Mouse (Mus musculus): ENCODE results near the gene St8sia1.

Gene St8sia1

DNA sequence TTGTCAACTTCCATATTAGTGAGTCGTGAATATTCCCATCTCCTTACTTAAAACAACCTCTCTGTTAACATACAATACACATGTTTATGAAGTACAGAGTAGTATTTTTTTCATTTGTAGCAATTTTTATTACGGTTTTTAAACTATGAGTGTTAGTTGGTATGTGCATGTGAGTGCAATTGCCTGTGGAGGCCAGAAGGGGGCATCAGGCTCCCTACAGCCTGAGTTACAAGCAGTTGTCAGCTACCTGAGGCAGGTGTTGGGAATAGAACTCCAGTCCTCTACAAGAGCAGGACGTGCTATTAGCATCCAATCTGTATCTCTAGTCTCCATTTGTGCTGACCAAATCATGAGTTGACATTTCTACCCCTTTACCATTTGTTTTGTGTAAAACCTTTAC is 19.8 kb downstream of the St8sia1 start:
- no peak for DNase-seq

DNA sequence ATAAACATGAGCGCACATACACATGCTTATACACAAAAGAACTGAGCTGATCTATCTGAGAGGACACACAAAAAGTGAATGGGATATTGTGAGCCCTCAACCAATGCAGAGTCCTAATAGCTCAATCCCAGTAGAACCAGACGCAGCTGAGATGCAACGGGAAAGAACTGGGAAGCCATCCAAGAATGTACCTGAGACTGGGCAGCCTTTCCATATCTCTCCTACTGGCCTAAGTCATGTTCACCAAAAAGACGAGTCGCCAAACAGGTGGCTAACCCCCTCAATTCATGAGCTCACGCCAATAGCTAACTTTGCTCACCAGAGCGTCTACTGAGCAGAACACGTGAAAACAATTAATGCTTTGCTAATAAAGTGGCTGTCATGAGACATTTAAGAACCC is 20.8 kb downstream of the St8sia1 start:
- DNase-seq: no peak

DNA sequence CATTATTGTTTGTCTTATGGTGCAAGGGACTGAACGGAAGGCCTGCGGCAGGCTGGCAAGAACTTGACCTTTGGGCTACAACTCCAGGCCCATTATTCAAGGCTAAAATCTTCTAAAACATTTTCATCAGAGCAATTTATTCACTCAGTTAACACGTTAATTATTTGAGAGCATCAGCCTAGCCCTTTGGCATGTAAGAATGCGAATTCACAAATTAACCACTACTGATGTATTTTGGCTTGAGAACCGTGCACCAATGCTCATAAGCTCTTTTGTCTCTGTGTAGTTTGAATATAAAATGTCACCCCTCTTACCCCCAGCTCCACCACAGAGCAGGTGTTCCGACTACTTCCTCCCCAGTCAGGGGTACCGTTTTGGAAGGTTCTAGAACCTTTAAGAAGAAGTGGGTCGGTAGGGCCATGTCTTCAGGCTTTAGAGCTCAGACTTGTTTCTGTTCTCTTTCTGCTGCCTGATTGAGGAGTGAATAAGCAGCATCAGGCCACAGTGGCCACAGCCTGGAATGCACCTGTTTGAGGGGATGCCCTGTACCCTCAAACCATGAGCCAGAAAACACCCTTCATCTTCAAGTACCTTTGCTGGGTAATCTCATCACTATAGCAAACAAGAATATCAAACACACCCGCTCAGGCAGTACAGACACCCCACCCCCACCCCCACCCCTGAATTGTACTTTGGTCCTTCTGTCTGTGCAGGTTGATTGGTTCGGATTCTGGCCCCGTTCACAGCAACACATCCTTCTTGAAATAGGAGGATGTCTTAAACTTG is 22.5 kb downstream of the St8sia1 start:
- DNase-seq: no peak

DNA sequence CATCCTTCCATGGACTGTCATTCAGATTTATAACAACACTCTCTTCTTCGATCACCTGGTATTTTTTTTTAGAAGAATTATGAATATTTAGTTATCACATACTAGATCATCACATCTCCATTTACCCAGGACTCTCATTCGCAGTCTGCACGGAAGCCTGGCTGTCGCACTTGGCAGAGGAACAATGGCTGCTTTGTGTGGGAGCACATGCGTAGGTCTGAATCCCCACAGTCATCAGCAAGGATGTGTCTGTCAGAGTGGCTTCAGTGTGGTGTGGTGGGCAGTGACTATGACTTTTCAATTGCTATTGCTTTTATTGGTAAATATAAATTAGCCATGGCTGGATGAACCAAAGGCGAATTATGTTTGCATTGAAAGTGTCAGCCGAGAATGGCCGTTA is 23.2 kb downstream of the St8sia1 start:
- no peak for DNase-seq

GRCm38 (mm10) chr6:142938549-142939345 is 25.5 kb downstream of the St8sia1 start:
- DNase-seq: no peak

DNA sequence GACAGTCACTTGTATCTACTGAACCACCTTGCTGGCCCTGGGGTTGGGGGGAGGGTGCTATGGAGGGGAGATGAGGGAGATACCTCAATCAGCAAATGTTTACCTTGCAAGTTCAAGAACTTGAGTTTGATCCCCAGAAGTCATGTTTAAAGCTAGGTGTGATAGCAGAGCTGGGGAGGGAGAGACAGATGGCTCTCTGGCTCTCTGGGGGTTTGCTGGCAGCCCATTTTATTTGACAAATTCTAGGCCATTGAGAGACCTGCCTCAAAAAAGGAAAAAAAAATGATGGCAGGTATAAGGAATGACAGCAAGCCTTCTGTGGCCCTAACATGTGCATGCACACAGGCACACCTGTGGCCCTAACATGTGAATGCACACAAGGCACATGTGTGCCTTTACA is 26.2 kb downstream of the St8sia1 start:
- DNase-seq: no peak

DNA sequence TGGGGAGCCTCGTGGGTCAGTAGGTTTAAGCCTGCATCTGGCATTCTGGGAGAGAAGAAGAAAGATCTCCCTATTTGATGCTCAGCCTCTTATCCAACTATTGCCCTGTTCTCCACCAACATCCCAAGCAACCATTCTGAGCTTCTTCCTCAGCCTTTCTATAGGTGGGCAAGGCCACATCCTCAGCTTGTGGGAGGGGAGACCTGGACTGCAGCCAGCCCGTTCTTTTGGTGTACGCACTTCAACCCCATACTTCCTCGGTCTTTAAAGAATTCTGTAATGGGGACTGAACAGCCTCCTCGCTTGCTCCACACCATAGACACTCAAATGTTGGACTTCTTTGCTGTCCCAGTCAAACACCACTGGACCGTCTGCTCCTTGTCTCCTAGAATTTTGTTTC is 31.7 kb downstream of the St8sia1 start:
- DNase-seq: no peak

GRCm38 (mm10) chr6:142932144-142932543 is 32.1 kb downstream of the St8sia1 start:
- no peak for DNase-seq

DNA sequence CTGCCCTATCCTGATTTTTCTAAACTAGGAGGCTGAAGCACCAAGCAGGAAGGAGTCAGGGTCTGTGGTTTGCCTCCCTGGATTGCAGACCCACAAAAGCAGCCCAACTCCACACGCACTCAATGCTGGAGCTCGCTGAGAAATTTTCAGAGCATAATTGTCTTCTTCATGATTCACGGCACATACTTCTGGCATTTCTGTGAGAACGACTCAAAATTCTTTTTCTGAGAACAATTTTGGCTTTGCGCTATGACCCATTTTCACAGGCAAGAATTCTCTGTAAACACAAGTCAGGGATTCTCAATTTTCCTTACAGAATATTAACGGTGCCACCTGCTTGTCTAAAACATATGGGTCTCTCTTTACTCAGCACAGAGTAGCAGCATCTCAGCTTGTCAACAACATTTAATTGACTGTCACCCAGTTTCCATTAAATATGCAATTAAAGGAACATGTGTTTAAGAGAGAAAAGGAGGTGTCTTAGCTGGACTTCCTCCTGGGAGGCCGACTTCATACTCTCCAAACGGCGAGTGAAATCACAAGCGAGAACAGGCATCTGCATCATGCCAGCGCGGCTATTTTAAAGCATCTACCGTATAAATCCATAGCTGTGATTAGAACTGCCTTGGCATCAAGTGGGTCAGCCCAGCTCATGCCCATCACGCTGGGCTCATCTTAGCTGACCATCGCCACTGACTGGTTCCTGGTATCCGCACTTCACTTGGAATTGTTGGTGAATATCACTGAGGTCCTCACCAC is 35.5 kb downstream of the St8sia1 start:
- DNase-seq: no peak

DNA sequence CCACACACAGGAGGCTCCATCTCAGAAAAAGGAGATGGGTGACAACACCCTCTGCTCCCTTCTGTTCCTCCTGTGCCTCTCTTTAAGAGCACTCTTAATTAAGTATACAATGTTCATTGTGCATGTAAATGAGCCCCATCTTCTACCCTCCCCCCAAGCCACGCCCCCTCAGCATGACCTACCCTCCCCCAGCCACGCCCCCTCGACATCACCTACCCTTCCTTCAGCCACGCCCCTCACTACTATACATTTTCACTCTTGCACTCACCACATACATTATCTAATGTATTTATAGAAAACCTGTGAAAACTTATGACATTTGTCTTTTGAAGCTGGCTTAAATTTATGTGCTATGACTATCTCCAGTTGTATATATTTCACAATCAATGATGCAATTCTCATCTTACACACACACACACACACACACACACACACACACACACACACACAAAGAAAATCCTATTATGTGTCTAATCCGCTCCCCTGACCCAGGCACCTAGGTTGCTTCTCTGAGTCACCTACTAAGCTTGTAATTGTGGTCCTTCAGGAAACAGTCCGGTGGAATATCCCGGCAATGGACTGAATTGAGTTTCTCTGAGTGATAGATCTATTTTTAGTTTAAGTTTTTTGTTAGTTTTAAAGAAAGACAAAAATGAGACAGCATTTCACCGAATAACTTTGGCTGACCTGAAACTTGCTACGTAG is 37.2 kb downstream of the St8sia1 start:
- DNase-seq: no peak

DNA sequence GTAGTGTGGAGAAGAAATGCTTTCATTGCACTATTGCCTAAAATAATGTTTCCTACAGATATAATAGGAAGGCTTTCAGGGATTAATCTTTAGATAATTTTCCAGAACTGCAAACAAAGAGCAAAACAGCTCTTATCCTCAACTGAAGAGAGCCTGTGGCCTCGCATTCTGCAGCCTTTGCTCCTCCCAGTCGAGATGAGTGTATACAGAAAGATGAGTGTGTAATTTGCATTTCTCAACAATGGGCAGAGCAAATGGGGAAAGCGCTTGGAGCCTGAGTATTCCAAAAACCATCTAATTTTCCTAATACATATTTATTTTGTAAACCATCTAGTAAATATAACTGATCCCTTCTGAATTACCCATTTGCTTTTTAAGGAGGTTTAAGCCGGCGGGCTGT is 38.3 kb downstream of the St8sia1 start:
- no peak for DNase-seq

- no peak for DNase-seq
Observed at GRCm38 (mm10) chr6:142925374-142925773, 38.9 kb downstream of the St8sia1 start.

DNA sequence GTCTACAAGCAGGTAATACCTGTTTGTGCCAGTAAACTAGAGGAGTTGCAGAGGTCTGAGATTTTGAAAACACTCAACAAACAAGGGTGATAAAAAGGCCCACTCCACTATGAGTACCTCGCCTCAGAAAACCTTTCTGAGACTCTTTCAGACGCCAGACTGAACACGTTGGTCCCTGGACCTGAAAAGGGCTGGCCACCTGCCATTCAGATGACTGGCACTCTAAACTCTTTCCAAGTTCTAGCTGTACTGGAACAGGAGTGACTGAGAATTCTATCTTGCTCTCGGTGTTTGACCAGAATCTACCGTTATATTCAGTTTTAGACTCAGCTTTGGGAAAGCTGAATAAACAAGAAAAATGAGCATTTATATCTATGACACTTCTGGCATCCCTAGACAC is 43.4 kb downstream of the St8sia1 start:
- DNase-seq: no peak

DNA sequence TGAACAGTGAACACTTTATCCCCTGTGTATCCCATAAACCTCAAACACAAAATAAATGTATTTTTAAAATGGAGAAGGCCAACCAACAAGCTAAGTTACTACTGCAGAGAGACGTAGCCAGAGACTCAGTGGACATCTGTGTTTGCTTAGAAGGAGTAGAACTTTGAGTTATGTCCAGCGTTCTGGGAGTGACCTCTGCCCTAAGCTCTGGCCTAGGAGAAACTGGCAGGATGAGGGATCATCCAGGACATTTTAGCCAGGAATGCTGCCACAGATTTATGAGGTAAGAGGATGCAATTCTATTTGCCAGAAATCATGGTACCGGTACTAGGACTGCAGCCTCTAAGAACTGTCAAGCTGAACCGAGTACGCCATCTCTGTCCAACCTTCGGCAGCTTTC is 45.6 kb downstream of the St8sia1 start:
- no peak for DNase-seq

- no peak for DNase-seq
Observed at GRCm38 (mm10) chr6:142917471-142917901, 46.8 kb downstream of the St8sia1 start.

DNA sequence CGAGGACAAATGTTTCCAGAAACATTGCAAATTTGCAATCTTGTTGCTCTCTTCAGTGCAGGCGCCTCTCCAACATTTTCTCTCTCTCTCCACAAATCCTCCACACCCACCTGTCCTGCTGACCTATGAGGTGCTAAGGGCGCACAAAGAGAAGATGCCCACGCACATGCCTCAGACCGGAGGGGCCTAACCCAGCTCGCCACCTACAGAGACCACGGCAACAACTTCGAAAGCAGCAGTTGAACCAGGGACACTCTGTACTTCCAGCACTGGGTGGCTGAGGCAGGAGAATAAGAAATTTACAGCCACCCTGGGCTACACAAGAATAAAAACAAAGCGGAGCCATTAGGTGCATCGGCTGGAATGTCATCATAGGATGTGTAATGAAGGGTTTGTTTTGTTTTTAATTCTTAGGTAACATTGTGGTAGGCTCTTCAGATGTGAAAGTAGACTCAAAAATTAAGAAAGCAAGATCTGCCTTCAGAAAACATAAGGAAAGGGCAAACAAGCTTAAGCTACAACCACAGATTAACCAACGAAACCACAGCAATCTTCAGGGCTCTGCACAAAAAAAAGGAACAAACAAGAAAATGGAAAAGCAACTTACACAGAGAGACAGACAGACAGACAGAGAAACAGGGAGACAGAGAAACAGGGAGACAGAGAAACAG is 47.8 kb downstream of the St8sia1 start:
- no peak for DNase-seq

GRCm38 (mm10) chr6:142915464-142915863 is 48.8 kb downstream of the St8sia1 start:
- no peak for DNase-seq

- no peak for DNase-seq
Observed at GRCm38 (mm10) chr6:142914676-142915075, 49.6 kb downstream of the St8sia1 start.

GRCm38 (mm10) chr6:142911263-142911662 is 53.0 kb downstream of the St8sia1 start:
- no peak for DNase-seq

DNA sequence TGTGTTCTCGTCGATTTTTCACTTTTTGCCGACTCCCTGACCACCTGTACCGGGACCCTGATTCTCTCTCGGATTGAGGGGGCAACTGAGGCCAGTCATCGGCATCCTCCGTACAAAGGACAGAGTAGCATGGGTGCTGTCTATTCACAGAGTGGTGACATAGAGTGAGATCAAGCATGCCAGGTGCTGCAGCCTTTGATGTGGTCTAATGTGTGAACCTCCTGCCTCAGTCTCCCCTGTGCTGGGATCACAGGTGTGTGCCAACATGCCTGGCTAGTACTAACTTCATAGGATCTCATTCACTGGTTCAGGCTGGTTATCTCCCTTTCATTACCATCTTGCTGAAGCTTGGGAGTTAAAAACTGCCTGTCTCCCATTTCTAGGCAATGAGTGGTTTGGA is 53.5 kb downstream of the St8sia1 start:
- no peak for DNase-seq

DNA sequence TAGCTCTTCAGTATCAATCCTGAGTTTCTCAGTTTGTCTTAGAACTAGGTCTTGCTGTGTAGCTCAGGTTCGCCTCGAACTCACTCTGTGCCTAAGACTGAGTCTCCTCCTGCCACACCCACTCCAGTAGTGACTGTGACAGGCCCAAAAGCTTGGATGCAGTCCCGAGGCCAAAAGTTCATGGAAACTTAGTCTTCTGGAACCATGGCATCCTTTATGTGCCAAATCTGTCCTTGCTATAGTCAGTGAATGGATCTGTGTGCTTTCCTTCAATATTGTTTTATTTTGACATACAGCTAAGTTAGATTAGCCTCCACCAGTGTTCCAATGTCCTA is 54.5 kb downstream of the St8sia1 start:
- DNase-seq: no peak
